Mouse (Mus musculus) stomach, embryonic 15.5 days (tissue): ENCODE data around the gene Sox4. TPM values are rescaled to one million over a fixed set of nuclear protein-coding genes. Genes with fewer than 3 reads are reported as not detected.

ENCODE experiments used
- ATAC-seq: fragments of 200-750 bp; cut with Nextera tagmentation; 2 replicates; pipeline ENCODE4 v1.8.0; 2017; ENCODE audit warnings: low read depth, moderate number of reproducible peaks, moderate TSS enrichment; ENCODE audit not compliant: insufficient read depth, low FRiP score
- H3K27ac ChIP-seq: fragments of 300-500 bp; sonication (generic); 2 replicates; pipeline ENCODE4 v1.5.1; 2015; ENCODE audit warnings: mild to moderate bottlenecking, inconsistent platforms
- H3K27me3 ChIP-seq: fragments of 300-500 bp; sonication (generic); replicated peaks from 2 replicates; pipeline ENCODE4 v1.6.1; 2015; ENCODE audit warnings: inconsistent platforms
- H3K36me3 ChIP-seq: fragments of 300-500 bp; sonication (generic); 2 replicates; pipeline ENCODE4 v1.6.1; 2015; ENCODE audit warnings: inconsistent platforms
- H3K4me1 ChIP-seq: fragments of 300-500 bp; sonication (generic); 2 replicates; pipeline ENCODE4 v1.6.1; 2015; ENCODE audit warnings: inconsistent platforms
- H3K4me2 ChIP-seq: fragments of 300-500 bp; sonication (generic); 2 replicates; pipeline ENCODE4 v1.6.1; 2015; ENCODE audit warnings: mild to moderate bottlenecking, inconsistent platforms
- H3K4me3 ChIP-seq: fragments of 300-500 bp; sonication (generic); replicated peaks from 2 replicates; pipeline ENCODE4 v1.5.1; 2015; ENCODE audit warnings: inconsistent platforms
- H3K9ac ChIP-seq: fragments of 300-500 bp; sonication (generic); 2 replicates; pipeline ENCODE4 v1.6.1; 2015; ENCODE audit warnings: inconsistent platforms
- H3K9me3 ChIP-seq: fragments of 300-500 bp; sonication (generic); 2 replicates; pipeline ENCODE4 v1.6.1; 2016; ENCODE audit warnings: inconsistent platforms
- WGBS: fragments of 180-500 bp; shearing (Covaris S2); methylation state at CpG from one replicate; pipeline ENCODE4 v1.1.7; 2015; 5-methylcytosine and 5-hydroxymethylcytosine counted together
- polyA plus RNA-seq: library from polyadenylated mRNA; unstranded; fragments of >200 nt; fragmentation: Nextera tagmentation; extraction: Ambion mirVana; gene quantifications from 2 replicates; pipeline ENCODE4 v1.2.1, GENCODE M21; 2015

Sox4 gene
- polyA plus RNA-seq, 1 experiment from 2014 or later = 45.3 TPM

- Histone ChIP-seq H3K27ac (peak overlapping the region; percentile 99), H3K4me2 (peak overlapping the region; percentile 58), H3K4me1 (peaks cover 8% of the 10 kb centered on the region), H3K9ac (peak overlapping the region; percentile 86), H3K4me3 (peak overlapping the region; percentile 78), H3K36me3 (no peaks in the 10 kb centered on the region), H3K9me3 (no peaks in the 10 kb centered on the region), H3K27me3 (no peaks in the 10 kb centered on the region)
- WGBS = under 1% methylated on average over 98 of the region's 98 CpGs
- peak; percentile 7; the same call in 1 of the 2 replicates for ATAC-seq
Measured at GRCm38 (mm10) chr13:28952576-28953571, 639 bp downstream of the Sox4 start.

GRCm38 (mm10) chr13:28951691-28952575, 1.6 kb downstream of the Sox4 start:
- no peaks in the 10 kb centered on the region for H3K9me3 ChIP-seq
- no peaks in the 10 kb centered on the region for H3K27me3 ChIP-seq
- H3K27ac ChIP-seq = peak overlapping the region; percentile 99
- peak overlapping the region; percentile 78 for H3K4me3 ChIP-seq
- under 1% methylated on average over 79 of the region's 92 CpGs for WGBS
- no peaks in the 10 kb centered on the region for H3K36me3 ChIP-seq
- H3K9ac ChIP-seq = peak overlapping the region; percentile 86
- H3K4me2 ChIP-seq = peak overlapping the region; percentile 58
- peaks cover 11% of the 10 kb centered on the region for H3K4me1 ChIP-seq
- ATAC-seq = no peak

- H3K27ac ChIP-seq = peak overlapping the region; percentile 99
- H3K4me2 ChIP-seq = peak overlapping the region; percentile 58
- H3K9me3 ChIP-seq = no peaks in the 10 kb centered on the region
- no peaks in the 10 kb centered on the region for H3K36me3 ChIP-seq
- ATAC-seq = no peak
- peak overlapping the region; percentile 86 for H3K9ac ChIP-seq
- H3K4me1 ChIP-seq = peaks cover 11% of the 10 kb centered on the region
- H3K27me3 ChIP-seq = no peaks in the 10 kb centered on the region
- 0% methylated on average over 32 of the region's 32 CpGs for WGBS
- H3K4me3 ChIP-seq = peak overlapping the region; percentile 78
Measured at GRCm38 (mm10) chr13:28950623-28951491, 2.7 kb downstream of the Sox4 start.

GRCm38 (mm10) chr13:28950266-28950622, 3.3 kb downstream of the Sox4 start:
- H3K4me2 ChIP-seq = peak overlapping the region; percentile 58
- peak overlapping the region; percentile 86; the same call in 1 of the 2 replicates for H3K9ac ChIP-seq
- H3K27me3 ChIP-seq = no peaks in the 10 kb centered on the region
- H3K27ac ChIP-seq = peak overlapping the region; percentile 99
- H3K4me3 ChIP-seq = peak overlapping the region; percentile 78
- WGBS = under 1% methylated on average over 9 of the region's 9 CpGs
- peaks cover 11% of the 10 kb centered on the region for H3K4me1 ChIP-seq
- ATAC-seq = no peak
- no peaks in the 10 kb centered on the region for H3K36me3 ChIP-seq
- H3K9me3 ChIP-seq = no peaks in the 10 kb centered on the region

GRCm38 (mm10) chr13:28949279-28949915, 4.1 kb downstream of the Sox4 start:
- Histone ChIP-seq H3K27ac (no peak overlapping the region; the same call in 1 of the 2 replicates), H3K27me3 (no peaks in the 10 kb centered on the region), H3K9ac (peak overlapping the region; percentile 8; the same call in 1 of the 2 replicates), H3K9me3 (no peaks in the 10 kb centered on the region), H3K4me3 (peak overlapping the region; percentile 40), H3K36me3 (no peaks in the 10 kb centered on the region), H3K4me2 (peak overlapping the region; percentile 53), H3K4me1 (peaks cover 11% of the 10 kb centered on the region)
- no peak for ATAC-seq
- 3% methylated on average over 11 of the region's 11 CpGs for WGBS

GRCm38 (mm10) chr13:28948541-28948940, 5.0 kb downstream of the Sox4 start:
- no peaks in the 10 kb centered on the region for H3K36me3 ChIP-seq
- H3K27ac ChIP-seq = peak overlapping the region; percentile 52; the same call in 1 of the 2 replicates
- peak overlapping the region; percentile 53 for H3K4me2 ChIP-seq
- no peak for ATAC-seq
- H3K27me3 ChIP-seq = no peaks in the 10 kb centered on the region
- H3K9me3 ChIP-seq = no peaks in the 10 kb centered on the region
- WGBS = 7% methylated on average over 10 of the region's 10 CpGs
- H3K9ac ChIP-seq = no peak overlapping the region
- H3K4me3 ChIP-seq = peak overlapping the region; percentile 28
- H3K4me1 ChIP-seq = peaks cover 11% of the 10 kb centered on the region

- H3K9ac ChIP-seq = no peak overlapping the region
- H3K27me3 ChIP-seq = no peaks in the 10 kb centered on the region
- H3K9me3 ChIP-seq = no peaks in the 10 kb centered on the region
- no peaks in the 10 kb centered on the region for H3K36me3 ChIP-seq
- peaks cover 11% of the 10 kb centered on the region for H3K4me1 ChIP-seq
- peak overlapping the region; percentile 53 for H3K4me2 ChIP-seq
- ATAC-seq = no peak
- H3K27ac ChIP-seq = peak overlapping the region; percentile 52; the same call in 1 of the 2 replicates
- peak overlapping the region; percentile 28; the same call in 1 of the 2 replicates for H3K4me3 ChIP-seq
- 25% methylated on average over 7 of the region's 7 CpGs for WGBS
Measured at GRCm38 (mm10) chr13:28947740-28948441, 5.6 kb downstream of the Sox4 start.

- peaks cover 14% of the 10 kb centered on the region for H3K4me1 ChIP-seq
- H3K36me3 ChIP-seq = no peaks in the 10 kb centered on the region
- H3K4me3 ChIP-seq = no peak overlapping the region
- no peak overlapping the region for H3K4me2 ChIP-seq
- H3K9ac ChIP-seq = no peak overlapping the region
- no peaks in the 10 kb centered on the region for H3K9me3 ChIP-seq
- 55% methylated on average over 8 of the region's 8 CpGs for WGBS
- no peak for ATAC-seq
- no peaks in the 10 kb centered on the region for H3K27me3 ChIP-seq
- no peak overlapping the region for H3K27ac ChIP-seq
Measured at GRCm38 (mm10) chr13:28946565-28947135, 6.9 kb downstream of the Sox4 start.

- WGBS = 88% methylated on average over 5 of the region's 5 CpGs
- no peak overlapping the region for H3K9ac ChIP-seq
- H3K4me1 ChIP-seq = peaks cover 14% of the 10 kb centered on the region
- H3K27ac ChIP-seq = no peak overlapping the region
- ATAC-seq = no peak
- H3K9me3 ChIP-seq = no peaks in the 10 kb centered on the region
- H3K4me3 ChIP-seq = no peak overlapping the region
- H3K36me3 ChIP-seq = no peaks in the 10 kb centered on the region
- H3K4me2 ChIP-seq = no peak overlapping the region
- no peaks in the 10 kb centered on the region for H3K27me3 ChIP-seq
Measured at GRCm38 (mm10) chr13:28945681-28946080, 7.8 kb downstream of the Sox4 start.

- ATAC-seq = no peak
- Histone ChIP-seq H3K9ac (no peak overlapping the region), H3K4me2 (no peak overlapping the region), H3K4me3 (no peak overlapping the region), H3K27me3 (no peaks in the 10 kb centered on the region), H3K9me3 (no peaks in the 10 kb centered on the region), H3K4me1 (peaks cover 6% of the 10 kb centered on the region), H3K36me3 (no peaks in the 10 kb centered on the region), H3K27ac (no peak overlapping the region)
- 69% methylated on average over 4 of the region's 4 CpGs for WGBS
Measured at GRCm38 (mm10) chr13:28942926-28943325, 10.6 kb downstream of the Sox4 start.
